Mouse (Mus musculus): ENCODE results near the gene Dner. TPM values are rescaled to one million over a fixed set of nuclear protein-coding genes. Genes with fewer than 3 reads are reported as not detected.

Dner gene
- polyA plus RNA-seq, 1 experiment from 2014 or later = 301 TPM

DNA sequence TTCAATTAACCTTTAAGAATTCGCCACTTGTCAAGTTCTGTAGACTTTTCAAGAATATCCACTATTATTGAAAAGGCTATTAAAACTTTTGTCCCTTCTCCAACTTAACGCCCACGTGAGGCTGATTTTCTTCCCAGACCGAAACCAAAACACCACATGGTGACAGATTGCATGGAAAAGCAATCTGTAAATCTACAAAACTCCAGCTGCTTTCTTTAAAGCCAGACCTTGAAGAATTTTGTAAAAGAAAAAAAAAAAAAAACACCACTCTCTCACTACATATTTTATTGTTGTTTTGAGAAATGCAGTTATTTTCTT lies 173.1 kb downstream of the Dner start:
- Histone ChIP-seq H3K9ac (no peak overlapping the region), H3K4me2 (replicated peaks) (no peak overlapping the region), H3K27me3 (ENCODE audit: control insufficient read depth, insufficient read depth, low read length) (no peaks in the 10 kb centered on the region), H3K4me3 (replicated peaks; ENCODE audit: low read length) (no peak overlapping the region), H3K27ac (no peak overlapping the region), H3K36me3 (replicated peaks; ENCODE audit: control insufficient read depth, insufficient read depth) (no peaks in the 10 kb centered on the region), H3K4me1 (replicated peaks; ENCODE audit: control insufficient read depth, insufficient read depth, low read length) (no peaks in the 10 kb centered on the region; the same call in 1 of the 2 replicates), H3K9me3 (ENCODE audit: control insufficient read depth, low read length) (no peaks in the 10 kb centered on the region)
- 68% methylated on average over 4 of the region's 4 CpGs for WGBS
- no peak for DNase-seq (ENCODE audit: low spot score)
- no peak for ATAC-seq (ENCODE audit: low FRiP score)

DNA sequence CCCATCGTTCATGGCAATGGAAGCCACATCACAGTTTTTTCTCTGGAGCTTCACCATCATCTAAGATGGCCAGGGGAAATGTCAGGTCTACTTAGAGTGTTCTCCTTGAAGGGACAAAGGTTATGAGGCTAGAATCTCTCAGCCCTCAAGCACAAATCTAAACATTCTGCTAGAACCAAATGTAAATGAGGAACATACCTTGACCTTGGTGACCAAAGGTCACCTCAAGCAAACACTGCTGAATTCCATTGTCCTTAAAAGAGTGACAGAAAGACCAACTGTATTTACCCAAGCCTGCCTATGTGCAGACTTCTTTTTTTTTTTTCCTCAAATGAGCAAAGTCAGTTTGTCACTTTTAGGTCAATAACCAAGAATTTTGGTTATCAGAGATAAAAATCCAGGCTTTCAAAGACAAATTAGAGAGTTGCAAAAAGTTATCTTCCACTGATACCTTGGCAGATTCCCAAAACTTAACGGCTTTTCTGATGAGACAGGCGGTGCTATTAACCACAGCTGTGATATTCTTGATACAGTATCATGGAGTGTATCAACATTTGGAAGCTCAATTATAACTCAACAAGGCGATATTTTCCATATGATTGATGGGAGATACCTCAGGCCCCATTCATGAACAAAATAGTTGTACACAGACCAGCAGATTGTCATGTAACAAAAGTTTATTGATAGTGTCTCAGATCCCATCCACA lies 173.6 kb downstream of the Dner start:
- no peaks in the 10 kb centered on the region for H3K27me3 ChIP-seq (ENCODE audit: control insufficient read depth, insufficient read depth, low read length)
- ATAC-seq (ENCODE audit: low FRiP score) = no peak
- H3K4me1 ChIP-seq (replicated peaks; ENCODE audit: control insufficient read depth, insufficient read depth, low read length) = no peaks in the 10 kb centered on the region; the same call in 1 of the 2 replicates
- H3K9me3 ChIP-seq (ENCODE audit: control insufficient read depth, low read length) = no peaks in the 10 kb centered on the region
- no peak overlapping the region for H3K27ac ChIP-seq
- WGBS = 81% methylated on average over 4 of the region's 4 CpGs
- no peak overlapping the region for H3K4me3 ChIP-seq (replicated peaks; ENCODE audit: low read length)
- H3K4me2 ChIP-seq (replicated peaks) = no peak overlapping the region
- no peak overlapping the region for H3K9ac ChIP-seq
- H3K36me3 ChIP-seq (replicated peaks; ENCODE audit: control insufficient read depth, insufficient read depth) = no peaks in the 10 kb centered on the region
- no peak for DNase-seq (ENCODE audit: low spot score)

DNA sequence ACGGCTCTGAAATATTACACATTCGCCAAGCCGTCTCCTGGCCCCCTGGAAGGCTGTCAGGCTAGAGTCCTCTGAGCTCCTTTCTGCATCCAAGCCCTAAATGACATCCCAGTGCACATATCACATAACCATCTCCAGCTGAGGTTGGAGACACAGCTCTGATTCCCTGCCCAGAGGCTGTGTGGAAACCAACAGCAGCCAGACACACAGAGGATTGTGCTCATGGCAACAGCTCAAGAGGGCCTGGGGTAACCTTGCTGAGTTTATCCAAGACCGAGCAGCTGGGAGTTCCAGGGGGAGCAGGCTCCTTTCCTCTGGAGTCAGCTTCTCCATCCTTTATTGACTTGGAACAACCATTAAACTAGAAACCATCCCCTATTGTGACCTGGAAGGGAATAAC lies 177.7 kb downstream of the Dner start:
- no peaks in the 10 kb centered on the region for H3K27me3 ChIP-seq (ENCODE audit: control insufficient read depth, insufficient read depth, low read length)
- DNase-seq (ENCODE audit: low spot score) = no peak
- no peak overlapping the region for H3K9ac ChIP-seq
- no peak for ATAC-seq (ENCODE audit: low FRiP score)
- no peaks in the 10 kb centered on the region for H3K36me3 ChIP-seq (replicated peaks; ENCODE audit: control insufficient read depth, insufficient read depth)
- 36% methylated on average over 4 of the region's 4 CpGs for WGBS
- no peak overlapping the region for H3K4me2 ChIP-seq (replicated peaks)
- H3K27ac ChIP-seq = peak overlapping the region; percentile 59; the same call in 1 of the 2 replicates
- no peaks in the 10 kb centered on the region for H3K9me3 ChIP-seq (ENCODE audit: control insufficient read depth, low read length)
- no peak overlapping the region for H3K4me3 ChIP-seq (replicated peaks; ENCODE audit: low read length)
- H3K4me1 ChIP-seq (replicated peaks; ENCODE audit: control insufficient read depth, insufficient read depth, low read length) = no peaks in the 10 kb centered on the region; the same call in 1 of the 2 replicates

DNA sequence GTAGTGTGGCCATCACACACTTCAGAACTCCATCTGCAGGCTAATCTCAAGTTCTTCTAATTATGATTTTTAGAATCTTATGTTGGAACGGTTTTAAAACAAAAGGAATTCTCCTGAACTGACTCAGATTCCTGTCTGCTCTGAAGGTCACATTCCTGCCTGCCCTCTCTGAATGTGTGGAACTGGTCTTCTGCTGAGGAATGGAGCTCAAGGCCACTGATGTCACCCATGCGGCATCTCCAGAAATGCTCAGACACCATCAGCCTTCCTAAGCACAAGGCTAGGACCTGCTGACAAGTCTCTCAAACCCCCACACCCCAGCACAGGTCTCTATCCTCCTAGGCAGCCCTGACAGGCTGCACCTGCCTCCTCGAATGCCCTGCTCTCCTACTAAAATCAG lies 182.8 kb downstream of the Dner start:
- no peak for DNase-seq (ENCODE audit: low spot score)
- Histone ChIP-seq H3K9ac (no peak overlapping the region), H3K36me3 (replicated peaks; ENCODE audit: control insufficient read depth, insufficient read depth) (no peaks in the 10 kb centered on the region), H3K4me2 (replicated peaks) (no peak overlapping the region), H3K4me1 (replicated peaks; ENCODE audit: control insufficient read depth, insufficient read depth, low read length) (no peaks in the 10 kb centered on the region), H3K27me3 (ENCODE audit: control insufficient read depth, insufficient read depth, low read length) (no peaks in the 10 kb centered on the region), H3K27ac (no peak overlapping the region), H3K9me3 (ENCODE audit: control insufficient read depth, low read length) (no peaks in the 10 kb centered on the region), H3K4me3 (replicated peaks; ENCODE audit: low read length) (no peak overlapping the region)
- 63% methylated on average over 3 of the region's 3 CpGs for WGBS
- ATAC-seq (ENCODE audit: low FRiP score) = no peak

DNA sequence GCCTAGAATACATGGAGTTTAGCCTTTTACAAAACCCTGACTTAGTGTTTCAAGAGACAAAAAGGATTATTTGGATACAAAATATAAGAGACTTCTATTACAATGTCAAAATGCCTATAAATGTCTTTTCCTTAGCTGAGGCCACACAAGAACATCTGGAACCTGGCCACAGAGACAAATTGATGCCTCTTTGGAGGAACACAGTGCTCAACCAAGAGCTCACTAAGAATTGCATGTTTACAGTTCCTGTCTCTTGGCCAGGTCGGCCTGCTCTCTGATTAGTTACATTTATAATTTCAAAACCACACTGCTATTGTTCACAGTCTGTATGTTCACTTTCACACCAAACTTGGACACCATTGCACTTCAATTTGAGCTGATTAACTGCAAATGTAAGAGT lies 187.5 kb downstream of the Dner start:
- Histone ChIP-seq H3K4me1 (replicated peaks; ENCODE audit: control insufficient read depth, insufficient read depth, low read length) (peaks cover 9% of the 10 kb centered on the region; the same call in 1 of the 2 replicates), H3K4me2 (replicated peaks) (no peak overlapping the region), H3K4me3 (replicated peaks; ENCODE audit: low read length) (no peak overlapping the region), H3K9ac (no peak overlapping the region), H3K27ac (no peak overlapping the region), H3K27me3 (ENCODE audit: control insufficient read depth, insufficient read depth, low read length) (no peaks in the 10 kb centered on the region), H3K9me3 (ENCODE audit: control insufficient read depth, low read length) (no peaks in the 10 kb centered on the region), H3K36me3 (replicated peaks; ENCODE audit: control insufficient read depth, insufficient read depth) (no peaks in the 10 kb centered on the region)
- ATAC-seq (ENCODE audit: low FRiP score) (no peak), DNase-seq (ENCODE audit: low spot score) (no peak)
- 88% methylated on average over 1 of the region's 1 CpGs for WGBS

DNA sequence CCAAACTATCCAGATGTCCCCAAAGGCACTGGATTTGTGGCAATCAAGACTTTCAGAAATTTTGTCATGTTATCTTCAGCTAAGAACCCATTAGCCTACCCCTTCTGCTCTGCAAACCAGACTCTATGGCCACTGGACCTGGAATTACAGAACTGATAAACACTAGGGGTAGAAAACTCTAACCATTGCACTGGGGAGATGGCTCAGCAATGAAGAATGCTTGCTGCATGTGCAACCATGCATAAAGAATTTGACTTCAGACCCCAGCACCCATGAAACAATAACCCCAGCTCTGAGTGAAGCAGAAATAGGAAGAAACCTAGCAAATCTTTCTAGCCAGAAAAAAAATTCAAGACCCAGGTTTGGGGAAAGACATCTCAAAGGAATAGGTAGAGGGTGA lies 188.5 kb downstream of the Dner start:
- ATAC-seq (ENCODE audit: low FRiP score) (no peak), DNase-seq (ENCODE audit: low spot score) (no peak)
- Histone ChIP-seq H3K9me3 (ENCODE audit: control insufficient read depth, low read length) (no peaks in the 10 kb centered on the region), H3K4me3 (replicated peaks; ENCODE audit: low read length) (no peak overlapping the region), H3K9ac (no peak overlapping the region), H3K27ac (no peak overlapping the region), H3K4me2 (replicated peaks) (no peak overlapping the region), H3K27me3 (ENCODE audit: control insufficient read depth, insufficient read depth, low read length) (no peaks in the 10 kb centered on the region), H3K36me3 (replicated peaks; ENCODE audit: control insufficient read depth, insufficient read depth) (no peaks in the 10 kb centered on the region), H3K4me1 (replicated peaks; ENCODE audit: control insufficient read depth, insufficient read depth, low read length) (peaks cover 9% of the 10 kb centered on the region; the same call in 1 of the 2 replicates)

DNA sequence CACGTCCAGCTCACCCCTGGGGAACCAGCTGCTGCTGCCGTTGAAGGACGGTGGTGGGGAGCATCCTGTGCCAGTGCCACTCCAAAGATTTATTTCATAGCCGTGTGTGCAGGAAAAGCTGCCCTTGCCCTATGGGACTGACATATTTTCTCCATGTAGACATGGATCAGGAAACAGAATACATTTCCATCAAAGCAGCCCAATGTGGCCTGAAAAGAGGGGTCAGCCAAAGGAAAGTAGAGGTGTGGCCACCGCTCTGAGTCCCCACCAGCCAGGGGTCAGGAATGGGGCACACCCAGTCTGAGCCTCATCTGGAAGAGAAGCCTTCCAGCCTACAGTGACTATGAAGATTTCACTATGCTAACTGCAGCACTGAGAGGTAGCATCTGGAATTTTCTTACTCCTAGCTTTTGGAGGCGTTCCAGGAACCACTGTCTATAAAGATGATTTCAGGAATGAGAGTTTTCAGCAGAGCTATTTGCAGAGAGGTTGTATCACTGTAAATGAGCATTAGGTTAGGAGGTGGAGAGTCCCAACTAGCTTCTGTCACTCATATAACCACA lies 189.0 kb downstream of the Dner start:
- H3K4me1 ChIP-seq (replicated peaks; ENCODE audit: control insufficient read depth, insufficient read depth, low read length) = peaks cover 9% of the 10 kb centered on the region; the same call in 1 of the 2 replicates
- H3K27me3 ChIP-seq (ENCODE audit: control insufficient read depth, insufficient read depth, low read length) = no peaks in the 10 kb centered on the region
- H3K27ac ChIP-seq = peak overlapping the region; percentile 21; the same call in 1 of the 2 replicates
- H3K4me2 ChIP-seq (replicated peaks) = no peak overlapping the region
- no peaks in the 10 kb centered on the region for H3K36me3 ChIP-seq (replicated peaks; ENCODE audit: control insufficient read depth, insufficient read depth)
- H3K9me3 ChIP-seq (ENCODE audit: control insufficient read depth, low read length) = no peaks in the 10 kb centered on the region
- 48% methylated on average over 6 of the region's 6 CpGs for WGBS
- H3K4me3 ChIP-seq (replicated peaks; ENCODE audit: low read length) = no peak overlapping the region
- DNase-seq (ENCODE audit: low spot score) = no peak
- no peak for ATAC-seq (ENCODE audit: low FRiP score)
- no peak overlapping the region for H3K9ac ChIP-seq

DNA sequence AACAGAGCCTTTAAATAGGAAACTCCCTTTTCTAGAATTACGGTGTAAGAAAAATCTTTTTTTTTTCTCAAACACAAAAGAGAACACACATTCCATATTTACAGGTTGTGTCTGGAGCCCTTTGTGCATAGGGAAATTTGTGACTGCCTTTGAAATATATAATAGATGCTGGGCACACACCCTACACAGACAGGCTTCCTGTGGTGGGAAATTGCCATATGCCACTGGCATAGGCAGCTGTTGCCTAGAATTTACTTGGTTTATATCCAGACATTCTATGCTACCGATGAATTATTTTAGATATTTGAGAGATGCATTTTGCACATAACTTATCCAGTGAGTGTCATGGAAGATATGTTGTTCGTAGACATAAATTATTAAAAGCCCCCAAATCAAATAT lies 195.3 kb downstream of the Dner start:
- Histone ChIP-seq H3K9me3 (ENCODE audit: control insufficient read depth, low read length) (no peaks in the 10 kb centered on the region), H3K9ac (no peak overlapping the region), H3K4me2 (replicated peaks) (no peak overlapping the region), H3K36me3 (replicated peaks; ENCODE audit: control insufficient read depth, insufficient read depth) (no peaks in the 10 kb centered on the region), H3K27ac (no peak overlapping the region; the same call in 1 of the 2 replicates), H3K4me1 (replicated peaks; ENCODE audit: control insufficient read depth, insufficient read depth, low read length) (no peaks in the 10 kb centered on the region), H3K27me3 (ENCODE audit: control insufficient read depth, insufficient read depth, low read length) (no peaks in the 10 kb centered on the region), H3K4me3 (replicated peaks; ENCODE audit: low read length) (no peak overlapping the region)
- DNase-seq (ENCODE audit: low spot score) (no peak), ATAC-seq (ENCODE audit: low FRiP score) (no peak)
- WGBS = 85% methylated on average over 3 of the region's 3 CpGs

DNA sequence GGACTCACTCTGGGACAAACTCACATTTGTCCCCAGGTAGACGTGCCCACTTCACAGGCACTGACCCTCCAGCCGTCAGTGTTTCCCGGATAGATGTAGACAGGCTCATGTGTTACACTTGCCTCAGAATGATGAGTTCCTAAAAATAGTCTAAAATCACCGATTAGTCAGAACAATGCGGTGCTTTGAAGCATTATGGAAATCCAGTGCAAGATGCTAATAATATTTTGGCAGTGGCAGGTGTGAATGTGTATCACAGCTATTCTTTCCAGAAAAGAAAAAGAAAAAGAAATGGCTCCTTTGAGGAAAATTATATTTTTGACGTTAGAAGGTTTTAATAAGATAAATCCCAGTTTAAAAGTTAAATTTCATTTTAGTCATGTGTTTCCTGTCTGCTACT lies 204.3 kb downstream of the Dner start:
- ATAC-seq (ENCODE audit: low FRiP score) = no peak
- Histone ChIP-seq H3K27me3 (ENCODE audit: control insufficient read depth, insufficient read depth, low read length) (no peaks in the 10 kb centered on the region), H3K4me1 (replicated peaks; ENCODE audit: control insufficient read depth, insufficient read depth, low read length) (no peaks in the 10 kb centered on the region), H3K9me3 (ENCODE audit: control insufficient read depth, low read length) (no peaks in the 10 kb centered on the region), H3K27ac (no peak overlapping the region), H3K4me3 (replicated peaks; ENCODE audit: low read length) (no peak overlapping the region), H3K36me3 (replicated peaks; ENCODE audit: control insufficient read depth, insufficient read depth) (no peaks in the 10 kb centered on the region; the same call in 1 of the 2 replicates), H3K9ac (no peak overlapping the region), H3K4me2 (replicated peaks) (no peak overlapping the region)
- 91% methylated on average over 6 of the region's 6 CpGs for WGBS
- no peak for DNase-seq (ENCODE audit: low spot score)
